Comparison of ENCODE assay signal across 30 mouse cellular contexts in the genomic region with DNA sequence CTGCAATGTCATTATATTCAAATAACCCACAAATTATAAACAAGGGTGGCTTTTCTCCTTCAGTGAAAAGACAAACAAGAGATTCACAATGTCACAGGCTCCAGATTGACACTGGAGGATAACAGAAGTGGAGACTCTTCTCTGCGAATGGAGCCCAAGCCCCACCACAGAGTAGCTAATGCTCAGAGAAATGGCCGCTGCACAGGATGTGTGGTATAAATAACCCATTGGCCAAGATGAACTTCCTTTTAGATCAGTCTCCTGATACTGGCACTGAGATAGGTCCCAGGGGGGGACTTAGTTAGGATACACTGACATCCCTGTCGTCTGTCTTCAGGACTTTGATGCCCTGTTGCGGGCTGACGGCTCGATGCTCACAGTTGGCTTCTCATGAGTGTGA.
DNase-seq lines count a peak whose midpoint lies in the region; ATAC-seq and TF ChIP-seq lines count a peak whose summit lies in the region.
"Had no signal": no experiment of that assay in that cellular context is flagged by ENCODE, and none has a peak within 500 bp of the region (broad histone marks: within the 10 kb centered on the region; RNA-seq: fewer than 3 reads in every experiment).

No protein-coding gene starts in this region.

- no peaks in the 10 kb centered on the region for H3K4me1 ChIP-seq in kidney, postnatal 0 days (replicated peaks; ENCODE audit: insufficient read depth, low read length)
- H3K4me1 ChIP-seq in kidney, embryonic 16.5 days (ENCODE audit: insufficient read depth, low read length) = no peaks in the 10 kb centered on the region
- H3K4me1 ChIP-seq in lung, embryonic 14.5 days (ENCODE audit: insufficient read depth) = no peaks in the 10 kb centered on the region
- no peaks in the 10 kb centered on the region for H3K4me1 ChIP-seq in lung, adult 2 months (ENCODE audit: control insufficient read depth, insufficient read depth, low read length)
- H3K4me1 ChIP-seq in embryonic facial prominence, embryonic 15.5 days = 0 out of 2 replicates have a peak, but pooled peaks cover 5% of the 10 kb centered on the region
- H3K4me1 ChIP-seq: embryonic facial prominence, embryonic 12.5 days; hindbrain, embryonic 10.5 days; hindbrain, embryonic 15.5 days; limb, embryonic 13.5 days; neural tube, embryonic 15.5 days had no signal

- no peak overlapping the region for H3K27ac ChIP-seq in kidney, postnatal 0 days
- H3K27ac ChIP-seq in kidney, embryonic 16.5 days (ENCODE audit: low read length) = no peak overlapping the region
- no peak overlapping the region for H3K27ac ChIP-seq in lung, embryonic 14.5 days (ENCODE audit: low read depth)
- peak overlapping the region; percentile 44; the same call in 1 of the 2 replicates for H3K27ac ChIP-seq in embryonic facial prominence, embryonic 15.5 days (replicated peaks)
- H3K27ac ChIP-seq: embryonic facial prominence, embryonic 12.5 days; hindbrain, embryonic 10.5 days; hindbrain, embryonic 15.5 days; limb, embryonic 13.5 days; neural tube, embryonic 15.5 days had no signal

- 56% methylated on average over 6 of the region's 6 CpGs for WGBS in kidney, postnatal 0 days
- 51% methylated on average over 6 of the region's 6 CpGs for WGBS in kidney, embryonic 16.5 days
- WGBS in lung, embryonic 14.5 days = 70% methylated on average over 6 of the region's 6 CpGs
- WGBS in lung, adult 2 months = 48% methylated on average over 6 of the region's 6 CpGs
- 74% methylated on average over 6 of the region's 6 CpGs for WGBS in embryonic facial prominence, embryonic 15.5 days

- no peak for TF ChIP-seq CTCF in kidney, postnatal 0 days (IDR thresholded peaks at IDR 0.05; ENCODE audit: low read depth)
- TF ChIP-seq CTCF in lung, embryonic 14.5 days (IDR thresholded peaks at IDR 0.05; ENCODE audit: low read depth) = no peak
- TF ChIP-seq CTCF in lung, adult 2 months (IDR thresholded peaks at IDR 0.05; ENCODE audit: insufficient read depth, low read length) = no peak

- no peak overlapping the region for H3K4me3 ChIP-seq in kidney, postnatal 0 days (replicated peaks; ENCODE audit: low read depth, low read length)
- no peak overlapping the region for H3K4me3 ChIP-seq in kidney, embryonic 16.5 days (ENCODE audit: low read length)
- no peak overlapping the region for H3K4me3 ChIP-seq in lung, embryonic 14.5 days (ENCODE audit: low read depth, low read length)
- H3K4me3 ChIP-seq in lung, adult 2 months (replicated peaks; ENCODE audit: extremely low read depth, low read depth, low read length) = no peak overlapping the region
- H3K4me3 ChIP-seq in embryonic facial prominence, embryonic 15.5 days (replicated peaks) = no peak overlapping the region
- H3K4me3 ChIP-seq: embryonic facial prominence, embryonic 12.5 days; erythroblast, embryonic 14.5 days; hindbrain, embryonic 10.5 days; hindbrain, embryonic 15.5 days; limb, embryonic 13.5 days; megakaryocyte, embryonic 14.5 days; neural tube, embryonic 15.5 days had no signal

- TF ChIP-seq POLR2A in lung, adult 2 months (IDR thresholded peaks at IDR 0.05; ENCODE audit: borderline replicate concordance, extremely low read depth, low read depth, low read length) = no peak

- H3K27me3 ChIP-seq in kidney, postnatal 0 days (ENCODE audit: insufficient read depth, low read length) = no peaks in the 10 kb centered on the region
- H3K27me3 ChIP-seq in kidney, embryonic 16.5 days (ENCODE audit: insufficient read depth, low read length) = no peaks in the 10 kb centered on the region
- no peaks in the 10 kb centered on the region for H3K27me3 ChIP-seq in lung, embryonic 14.5 days (ENCODE audit: insufficient read depth, low read length)
- no peaks in the 10 kb centered on the region for H3K27me3 ChIP-seq in embryonic facial prominence, embryonic 15.5 days
- H3K27me3 ChIP-seq: embryonic facial prominence, embryonic 12.5 days; hindbrain, embryonic 15.5 days; limb, embryonic 13.5 days; neural tube, embryonic 15.5 days had no signal

- no peak overlapping the region for H3K4me2 ChIP-seq in kidney, postnatal 0 days (ENCODE audit: low read length)
- H3K4me2 ChIP-seq in kidney, embryonic 16.5 days (replicated peaks; ENCODE audit: low read depth, low read length) = no peak overlapping the region
- no peak overlapping the region for H3K4me2 ChIP-seq in lung, embryonic 14.5 days
- H3K4me2 ChIP-seq in embryonic facial prominence, embryonic 15.5 days (replicated peaks) = no peak overlapping the region
- H3K4me2 ChIP-seq: embryonic facial prominence, embryonic 12.5 days; hindbrain, embryonic 15.5 days; limb, embryonic 13.5 days; liver, embryonic 11.5 days; neural tube, embryonic 15.5 days had no signal

- peak; percentile 17 for DNase-seq in kidney, postnatal 0 days (ENCODE audit: low spot score)
- DNase-seq in lung, embryonic 14.5 days = peak; percentile 15
- no peak for DNase-seq in lung, adult 2 months
- DNase-seq in 416B (ENCODE audit: low read depth) = peak; percentile 63
- DNase-seq in frontal cortex, postnatal 25 days (ENCODE audit: low spot score in 2 of 2) = no peak
- no peak for DNase-seq in embryo, embryonic 10 days (ENCODE audit: low spot score)
- DNase-seq: adrenal gland, adult 8-10 months; B cell, adult 2 months; cerebellum, adult 2 months; cerebellum, postnatal 14 days; heart, postnatal 14 days; liver, postnatal 0 days; midbrain, embryonic 14.5 days; retina, postnatal 1 day; right cerebral cortex, postnatal 25 days; spleen, adult 18-20 months; thymus, postnatal 36 days had no signal

- no peak overlapping the region for H3K9ac ChIP-seq in kidney, postnatal 0 days (ENCODE audit: low read depth, low read length)
- no peak overlapping the region for H3K9ac ChIP-seq in kidney, embryonic 16.5 days (replicated peaks; ENCODE audit: low read length)
- H3K9ac ChIP-seq in lung, embryonic 14.5 days = no peak overlapping the region
- no peak overlapping the region for H3K9ac ChIP-seq in embryonic facial prominence, embryonic 15.5 days
- H3K9ac ChIP-seq: embryonic facial prominence, embryonic 12.5 days; hindbrain, embryonic 15.5 days; limb, embryonic 13.5 days; liver, postnatal 0 days; neural tube, embryonic 15.5 days had no signal

- H3K9me3 ChIP-seq in kidney, postnatal 0 days (replicated peaks; ENCODE audit: low read length) = no peaks in the 10 kb centered on the region
- H3K9me3 ChIP-seq in kidney, embryonic 16.5 days (ENCODE audit: low read length) = no peaks in the 10 kb centered on the region
- H3K9me3 ChIP-seq in lung, embryonic 14.5 days (ENCODE audit: low read depth, low read length) = no peaks in the 10 kb centered on the region
- no peaks in the 10 kb centered on the region for H3K9me3 ChIP-seq in embryonic facial prominence, embryonic 15.5 days (replicated peaks)
- H3K9me3 ChIP-seq: embryonic facial prominence, embryonic 12.5 days; G1E; hindbrain, embryonic 10.5 days; hindbrain, embryonic 15.5 days; limb, embryonic 13.5 days; megakaryocyte, embryonic 14.5 days; neural tube, embryonic 15.5 days had no signal

- ATAC-seq in kidney, postnatal 0 days (replicated peaks; ENCODE audit: low FRiP score, low read depth) = no peak
- no peak for ATAC-seq in kidney, embryonic 16.5 days (ENCODE audit: low FRiP score, low TSS enrichment)
- no peak for ATAC-seq in lung, embryonic 14.5 days (ENCODE audit: insufficient read depth)
- no peak for ATAC-seq in embryonic facial prominence, embryonic 15.5 days (ENCODE audit: insufficient number of reproducible peaks, low FRiP score, low TSS enrichment, low read depth)
- ATAC-seq: forebrain, embryonic 16.5 days; inflammation-experienced regulatory T-cells, adult 6 months; liver, postnatal 0 days had no signal

- no peaks in the 10 kb centered on the region for H3K36me3 ChIP-seq in kidney, postnatal 0 days (ENCODE audit: insufficient read depth, low read length)
- H3K36me3 ChIP-seq in kidney, embryonic 16.5 days (ENCODE audit: insufficient read depth, low read length) = no peaks in the 10 kb centered on the region
- H3K36me3 ChIP-seq in lung, embryonic 14.5 days (ENCODE audit: insufficient read depth) = no peaks in the 10 kb centered on the region
- H3K36me3 ChIP-seq in embryonic facial prominence, embryonic 15.5 days = no peaks in the 10 kb centered on the region
- H3K36me3 ChIP-seq: embryonic facial prominence, embryonic 12.5 days; G1E; hindbrain, embryonic 10.5 days; hindbrain, embryonic 15.5 days; limb, embryonic 13.5 days; neural tube, embryonic 15.5 days had no signal

Comparison
In these comparisons a context has a peak if more than half of its experiments do, and no peak if none do; other contexts are left out.
1. DNase-seq: peak in kidney, postnatal 0 days (single experiment), lung, embryonic 14.5 days (single experiment) and 416B (single experiment); none in lung, adult 2 months (single experiment), frontal cortex, postnatal 25 days (0 of 2) and embryo, embryonic 10 days (single experiment).